Mouse (Mus musculus): ENCODE measurements around the gene Cd28.

- TF ChIP-seq EP300 (IDR thresholded peaks at IDR 0.05; ENCODE audit: low read depth) (no peak), CTCF (IDR thresholded peaks at IDR 0.05; ENCODE audit: low read depth) (no peak)
Observed at GRCm38 (mm10) chr1:60793717-60794116, 77.1 kb downstream of the Cd28 start.

All from liver, postnatal 0 days (tissue).